Mouse (Mus musculus): ENCODE results near the gene Arhgef1. TPM values are rescaled to one million over a fixed set of nuclear protein-coding genes. Genes with fewer than 3 reads are reported as not detected.

Arhgef1 gene
- total and polyA plus RNA-seq, 3 experiments, result 17.8 to 128 (median 37.8) TPM

DNA sequence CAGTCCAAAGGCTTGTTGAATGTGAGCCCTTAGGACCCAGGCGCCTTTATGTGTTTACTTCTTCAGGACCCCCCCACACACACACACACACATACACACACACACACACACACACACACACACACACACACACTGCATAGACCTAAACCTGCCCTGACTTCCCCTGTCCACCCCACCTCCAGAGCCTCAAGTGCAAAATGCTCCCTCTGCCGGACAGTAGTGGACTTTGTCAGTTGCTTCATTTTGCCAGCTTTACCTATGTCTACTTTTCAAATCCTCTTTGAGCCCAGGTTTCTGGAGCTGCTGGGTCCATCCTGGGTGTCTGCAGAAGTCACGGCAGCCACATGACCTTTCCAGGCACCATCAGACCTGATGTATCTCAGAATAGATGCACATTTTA is 2.2 kb downstream of the Arhgef1 start:
- in situ Hi-C loops (cut with MboI; ENCODE audit: low pct_ligation_motif_present, low pct_unique_long_range_greater_than_20kb, low sequenced_read_pairs) (loop anchor here (10.0 kb wide), 1 partner anchor 50 kb away; no protein-coding TSS in a partner anchor), dilution Hi-C loops (cut with MboI; ENCODE audit: extremely low pct_ligation_motif_present, extremely low pct_unique_long_range_greater_than_20kb, low sequenced_read_pairs) (no loop called here)
- peaks cover 19 to 48% of the 10 kb centered on the region in 2 experiments for H3K4me1 ChIP-seq (ENCODE audit: control insufficient read depth in 1 of 2, insufficient read depth in 2 of 2)
- TF ChIP-seq USF1 (IDR thresholded peaks at IDR 0.05; ENCODE audit: low read depth, low read length) (no peak), JUN (IDR thresholded peaks at IDR 0.05; ENCODE audit: insufficient read depth, low read depth, low read length) (no peak), E2F4 (IDR thresholded peaks at IDR 0.05; ENCODE audit: insufficient replicate concordance, low read depth, low read length) (no peak), EP300 (IDR thresholded peaks at IDR 0.05; ENCODE audit: low read length) (no peak), CTCF (conservative IDR thresholded peaks at IDR 0.05 in 1 of 2, IDR thresholded peaks at IDR 0.05 in 1 of 2; ENCODE audit: low read depth in 2 of 2, low read length in 2 of 2) (peak; percentile 14 to 83; a peak in 3 of 4 replicates), UBTF (IDR thresholded peaks at IDR 0.05; ENCODE audit: low read depth, low read length) (no peak), USF2 (conservative IDR thresholded peaks at IDR 0.05; ENCODE audit: low read depth, low read length) (no peak), ELF1 (IDR thresholded peaks at IDR 0.05; ENCODE audit: low read depth, low read length) (peak; percentile 60), ZMIZ1 (IDR thresholded peaks at IDR 0.05; ENCODE audit: low read depth, low read length) (no peak), MYC (IDR thresholded peaks at IDR 0.05; ENCODE audit: low read depth, low read length) (peak; percentile 44; the same call in 1 of the 2 replicates), NELFE (IDR thresholded peaks at IDR 0.05; ENCODE audit: low read depth, low read length) (peak; percentile 49; the same call in 1 of the 2 replicates), MAX (IDR thresholded peaks at IDR 0.05; ENCODE audit: low read length) (peak; percentile 34; the same call in 1 of the 2 replicates), MAFK (IDR thresholded peaks at IDR 0.05; ENCODE audit: insufficient replicate concordance, low read length) (no peak), HCFC1 (IDR thresholded peaks at IDR 0.05; ENCODE audit: low read depth, low read length) (peak; percentile 55), JUND (conservative IDR thresholded peaks at IDR 0.05; ENCODE audit: low read depth, low read length) (no peak), POLR2A (IDR thresholded peaks at IDR 0.05; ENCODE audit: low read depth, low read length) (no peak), MXI1 (IDR thresholded peaks at IDR 0.05; ENCODE audit: low read depth, low read length) (peak; percentile 58), SIN3A (IDR thresholded peaks at IDR 0.05; ENCODE audit: low read length) (peak; percentile 92), GABPA (IDR thresholded peaks at IDR 0.05; ENCODE audit: insufficient replicate concordance, low read depth, low read length) (no peak), TCF12 (IDR thresholded peaks at IDR 0.05; ENCODE audit: low read depth, low read length) (0 out of 2 replicates have a peak, but pooled peaks have one; percentile 34), SMC3 (IDR thresholded peaks at IDR 0.05; ENCODE audit: low read depth, low read length) (peak; percentile 91), MAZ (IDR thresholded peaks at IDR 0.05; ENCODE audit: low read depth, low read length) (peak; percentile 92), RCOR1 (conservative IDR thresholded peaks at IDR 0.05; ENCODE audit: low read depth, low read length) (no peak), BHLHE40 (IDR thresholded peaks at IDR 0.05; ENCODE audit: low read depth, low read length) (no peak; the same call in 1 of the 2 replicates), NRF1 (IDR thresholded peaks at IDR 0.05; ENCODE audit: low read depth, low read length) (no peak), MEF2A (IDR thresholded peaks at IDR 0.05; ENCODE audit: borderline replicate concordance, low read depth, low read length) (0 out of 2 replicates have a peak, but pooled peaks have one; percentile 33), ETS1 (conservative IDR thresholded peaks at IDR 0.05; ENCODE audit: low read depth, low read length) (0 out of 2 replicates have a peak, but pooled peaks have one; percentile 8), IRF4 (IDR thresholded peaks at IDR 0.05; ENCODE audit: low read depth, low read length) (no peak; the same call in 1 of the 2 replicates), PAX5 (IDR thresholded peaks at IDR 0.05; ENCODE audit: low read length) (no peak), CHD1 (IDR thresholded peaks at IDR 0.05; ENCODE audit: low read depth, low read length) (no peak), ZKSCAN1 (IDR thresholded peaks at IDR 0.05; ENCODE audit: borderline replicate concordance, low read depth, low read length) (no peak), RAD21 (IDR thresholded peaks at IDR 0.05; ENCODE audit: low read depth, low read length) (peak; percentile 60), TBP (conservative IDR thresholded peaks at IDR 0.05; ENCODE audit: low read depth, low read length) (no peak), KAT2A (IDR thresholded peaks at IDR 0.05; ENCODE audit: insufficient replicate concordance, low read length) (no peak), ZC3H11A (IDR thresholded peaks at IDR 0.05; ENCODE audit: low read depth, low read length) (peak; percentile 23; the same call in 1 of the 2 replicates), POLR2AphosphoS2 (IDR thresholded peaks at IDR 0.05; ENCODE audit: low read depth, low read length) (no peak)
- peak overlapping the region; percentile 79 for H3K9ac ChIP-seq (ENCODE audit: insufficient read depth, low read depth)
- no peaks in the 10 kb centered on the region for H3K27me3 ChIP-seq (replicated peaks)
- peak overlapping the region; percentile 69 to 79 (median 77) for H3K4me3 ChIP-seq (replicated peaks in 1 of 3; ENCODE audit: low read depth in 2 of 3, low read length in 2 of 3, poor library complexity in 1 of 3)
- H3K4me2 ChIP-seq (ENCODE audit: insufficient read depth, low read depth, poor library complexity, severe bottlenecking), result peak overlapping the region; percentile 92
- peak; percentile 86 for DNase-seq (ENCODE audit: extremely low read depth)
- H3K36me3 ChIP-seq (replicated peaks in 1 of 2; ENCODE audit: control insufficient read depth in 1 of 2, insufficient read depth in 1 of 2, low read length in 1 of 2), result peaks cover 41 to 62% of the 10 kb centered on the region in 2 experiments
- peaks cover 34% of the 10 kb centered on the region for H3K79me2 ChIP-seq (replicated peaks; ENCODE audit: control insufficient read depth, extremely low read depth, insufficient read depth, poor library complexity, severe bottlenecking)
- H3K27ac ChIP-seq (ENCODE audit: insufficient read depth, low read depth), result peak overlapping the region; percentile 15; the same call in 1 of the 2 replicates
- no peaks in the 10 kb centered on the region for H3K9me3 ChIP-seq (replicated peaks; ENCODE audit: low read length)

Data from CH12.LX (cell line).